Mouse (Mus musculus): Measurements from ENCODE around the gene Atp6v0a4.

DNA sequence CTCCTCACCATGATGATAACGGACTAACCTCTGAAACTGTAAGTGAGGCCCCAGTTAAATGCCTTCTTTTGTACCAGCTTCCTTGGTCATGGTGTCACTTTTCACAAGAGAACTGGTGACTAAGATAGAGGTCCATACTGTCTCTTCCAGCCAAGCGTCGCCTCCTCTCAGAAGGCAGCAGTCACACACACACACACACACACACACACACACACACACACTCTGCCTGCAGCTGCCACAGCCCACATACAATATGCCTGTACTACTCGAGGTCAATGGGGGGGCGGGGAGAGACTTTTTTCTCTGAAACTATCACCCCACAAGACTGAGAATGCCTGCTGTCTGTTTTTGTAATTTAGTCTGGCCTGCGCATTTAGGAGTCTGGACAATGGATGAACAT lies 40.3 kb upstream of the Atp6v0a4 start:
- no peak for TF ChIP-seq POLR2A (IDR thresholded peaks at IDR 0.05; ENCODE audit: insufficient read depth, low read depth, low read length)
- TF ChIP-seq CTCF (IDR thresholded peaks at IDR 0.05; ENCODE audit: insufficient read depth, low read depth, low read length) = no peak
